Mouse (Mus musculus) c-Kit-positive CD71-positive TER-119-positive erythroid progenitor cells, embryonic 14.5 days (primary cell): Measurements from ENCODE around the gene Vps26a.
A peak's percentile ranks its signal among the peaks of the same experiment; 100 is the strongest.

Source experiments
- DNase-seq: peaks from one replicate; pipeline ENCODE4 v3.0.0-alpha.2; 2013; ENCODE audit warnings: low spot score

The Vps26a gene

DNA sequence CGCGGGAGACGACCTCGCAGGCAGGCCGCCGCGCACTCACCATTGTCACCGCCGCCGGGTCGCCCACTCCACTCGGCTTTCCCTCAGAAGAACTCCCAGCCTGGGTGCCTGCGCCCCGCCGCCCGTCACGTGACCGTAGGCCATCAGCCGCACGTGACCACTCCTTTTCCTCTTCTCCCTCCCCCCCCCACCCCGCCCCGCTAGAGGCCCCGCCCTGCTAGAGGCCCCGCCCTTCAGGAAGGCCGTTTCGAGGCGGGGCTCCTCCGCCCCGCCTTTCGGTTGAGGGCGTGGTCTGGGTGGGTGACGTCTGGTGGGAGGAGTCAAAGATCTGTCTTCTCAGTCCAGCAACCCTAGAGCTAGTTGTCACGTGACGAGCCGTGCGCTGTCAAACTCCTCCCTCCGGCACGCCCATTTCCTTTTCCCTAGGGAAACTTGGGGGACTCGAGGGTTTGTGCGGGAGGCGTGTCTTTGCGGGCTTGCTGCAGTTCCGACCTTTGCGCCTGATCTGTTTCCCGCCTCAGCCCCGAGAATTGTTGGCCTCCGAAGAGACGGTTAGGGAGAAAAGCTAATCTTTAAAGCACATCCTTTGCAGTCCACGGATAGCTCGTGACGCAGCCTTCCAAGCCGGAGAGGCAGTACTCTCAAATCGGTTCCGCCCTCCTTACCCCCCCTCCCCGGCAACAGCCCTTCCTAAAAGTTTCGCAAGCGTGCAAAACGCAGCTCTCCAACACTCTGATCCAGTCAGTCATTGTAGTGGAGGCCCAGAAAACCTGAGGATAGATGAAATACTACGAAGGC lies at the start of gene Vps26a:
TSS of gene Vps26a (minus strand) at position 188 of the 798 bp plus-strand sequence.
- DNase-seq = peak; percentile 97

DNA sequence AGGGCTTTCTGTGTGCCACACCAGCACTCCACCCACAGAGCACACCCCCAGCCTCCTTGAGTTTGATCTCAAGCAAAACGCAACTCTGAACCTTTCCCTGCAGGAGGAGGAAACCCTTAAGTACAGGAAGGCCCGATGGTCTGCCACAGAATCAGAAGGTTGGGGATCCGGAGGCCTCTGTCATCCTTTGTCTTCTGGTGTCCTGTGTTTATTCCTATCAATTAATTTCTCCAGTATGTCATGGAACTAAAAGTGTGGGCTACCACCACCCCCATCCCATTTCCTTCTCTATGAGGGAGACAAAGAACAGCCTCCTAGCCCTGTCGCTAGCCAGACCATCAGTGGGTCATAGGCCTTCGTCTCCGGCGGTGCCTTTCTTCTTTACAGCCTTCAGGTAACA lies 47.9 kb upstream of the Vps26a start:
- no peak for DNase-seq

DNA sequence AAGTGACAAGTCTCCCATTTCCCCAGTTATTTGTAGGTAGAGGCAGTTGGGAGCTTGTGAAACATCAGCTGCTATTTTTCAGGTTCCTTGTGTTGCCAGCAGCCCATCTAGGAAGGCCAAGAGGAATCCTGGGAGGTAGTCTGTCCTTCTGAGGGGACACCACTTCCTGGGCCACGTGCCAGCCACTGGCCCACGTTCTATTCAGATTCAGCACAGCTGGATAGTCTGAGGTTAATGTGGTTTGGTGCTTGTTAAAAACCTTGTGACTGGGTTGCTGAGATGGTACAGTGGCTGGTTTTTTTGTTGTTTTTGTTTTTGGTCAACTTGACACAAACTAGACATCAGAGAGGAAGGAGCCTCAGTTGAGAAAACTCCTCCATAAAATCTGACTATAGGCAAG lies 46.2 kb upstream of the Vps26a start:
- no peak for DNase-seq

DNA sequence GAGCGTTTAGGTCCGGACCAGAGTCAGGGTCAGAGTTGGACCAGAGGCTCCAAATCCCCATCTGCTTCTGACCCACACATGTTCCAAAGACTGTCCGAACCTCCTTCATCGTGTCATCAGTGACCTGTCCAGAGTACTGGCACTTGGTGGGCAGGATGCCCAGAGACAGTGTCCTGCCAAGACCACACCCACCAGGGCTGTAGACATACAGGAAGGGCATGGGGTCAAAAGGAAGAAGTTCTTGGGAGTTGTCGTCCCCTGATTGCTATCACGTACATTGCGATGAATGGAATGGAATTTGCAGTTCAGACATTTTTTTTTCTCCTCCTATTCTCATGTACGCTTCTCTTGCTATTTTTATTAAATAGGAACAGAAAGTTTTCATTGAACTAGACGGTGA lies 43.6 kb upstream of the Vps26a start:
- no peak for DNase-seq

DNA sequence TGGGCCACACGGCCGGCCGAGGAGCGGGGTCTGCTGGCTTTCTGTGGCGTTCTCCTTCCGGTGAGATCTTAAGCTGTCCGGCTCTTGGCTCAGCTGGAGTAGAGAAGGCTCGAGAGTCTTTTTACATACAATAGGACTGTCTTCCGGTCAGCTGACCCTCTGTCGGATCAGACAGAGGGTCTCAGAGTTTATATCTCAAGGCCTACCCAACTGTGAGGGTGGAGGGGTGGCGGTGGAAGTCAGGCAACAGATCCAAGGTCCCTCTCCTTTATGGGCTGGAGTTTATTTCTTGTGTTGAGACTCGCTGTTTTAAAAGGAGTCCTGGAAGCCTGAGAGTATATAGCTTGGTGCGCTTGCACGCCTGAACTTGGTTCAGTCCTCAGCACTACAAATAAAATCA lies 40.7 kb upstream of the Vps26a start, which contains the start of gene Srgn:
TSS of gene Srgn (minus strand) at position 101 of the 400 bp plus-strand sequence.
- no peak for DNase-seq

DNA sequence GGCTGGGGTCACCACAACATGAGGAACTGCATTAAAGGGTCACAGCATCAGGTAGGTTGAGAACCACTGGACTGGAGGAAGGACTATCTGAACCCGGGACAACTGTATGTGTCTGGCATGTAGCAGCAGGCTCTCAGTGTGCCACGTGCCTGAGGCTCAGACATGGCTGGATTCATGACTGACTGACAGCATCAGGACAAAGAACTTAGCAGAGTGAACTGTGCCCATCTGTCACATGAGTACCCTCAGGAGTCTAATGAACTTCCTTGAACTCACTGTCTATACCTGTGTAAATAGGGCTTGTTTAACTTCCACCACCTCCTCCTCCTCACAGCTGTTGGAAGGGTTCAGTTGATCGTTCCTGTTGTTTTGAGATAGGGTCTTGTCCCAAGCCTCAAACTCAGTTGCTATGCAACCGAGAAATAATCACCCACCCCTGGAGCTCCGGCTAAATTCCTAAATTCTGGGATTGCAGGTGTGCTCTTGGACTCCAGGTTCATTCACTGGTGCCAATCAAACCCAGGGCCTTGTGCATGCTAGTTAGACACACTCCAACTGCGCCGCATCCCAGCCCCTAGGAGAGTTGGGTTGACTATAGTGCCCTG lies 35.8 kb upstream of the Vps26a start:
- no peak for DNase-seq

DNA sequence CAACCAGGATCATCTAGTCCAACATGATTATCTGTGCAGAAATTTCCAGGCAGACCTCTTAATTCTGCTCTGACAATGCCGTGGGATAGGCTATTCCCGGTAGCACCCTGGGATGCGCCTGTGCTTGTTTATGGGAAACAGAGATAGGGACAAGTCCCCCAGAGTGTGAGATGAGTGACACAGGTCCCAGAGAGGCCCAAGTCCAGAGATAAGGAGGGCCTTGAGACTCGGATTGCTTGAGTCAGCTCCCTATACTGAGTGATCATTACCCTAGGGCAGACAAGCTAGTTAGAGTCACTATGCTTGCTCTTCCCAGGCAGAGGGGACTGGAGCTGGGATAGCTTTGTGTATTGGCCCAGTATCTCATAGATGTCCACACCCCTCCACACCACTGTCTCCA lies 35.2 kb upstream of the Vps26a start:
- DNase-seq = peak; percentile 44

DNA sequence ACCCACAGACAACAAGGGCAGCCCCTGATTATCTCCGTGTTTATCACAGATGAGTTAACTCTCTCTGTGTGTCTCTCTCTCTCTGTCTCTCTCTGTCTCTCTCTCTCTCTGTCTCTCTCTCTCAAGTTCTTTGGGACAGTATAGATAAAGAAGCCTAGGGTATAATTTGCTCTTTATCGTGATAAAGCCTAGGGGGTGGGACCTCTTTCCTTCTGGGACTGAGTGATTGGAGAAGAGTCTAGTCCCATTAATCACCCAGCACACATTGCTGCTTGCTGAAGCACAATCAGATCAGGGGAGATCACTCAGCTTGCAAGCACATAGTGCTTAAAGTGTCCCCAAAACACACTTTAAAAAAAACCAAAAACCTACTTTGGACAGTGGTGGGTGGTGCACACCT lies 34.3 kb upstream of the Vps26a start:
- DNase-seq = peak; percentile 57

DNA sequence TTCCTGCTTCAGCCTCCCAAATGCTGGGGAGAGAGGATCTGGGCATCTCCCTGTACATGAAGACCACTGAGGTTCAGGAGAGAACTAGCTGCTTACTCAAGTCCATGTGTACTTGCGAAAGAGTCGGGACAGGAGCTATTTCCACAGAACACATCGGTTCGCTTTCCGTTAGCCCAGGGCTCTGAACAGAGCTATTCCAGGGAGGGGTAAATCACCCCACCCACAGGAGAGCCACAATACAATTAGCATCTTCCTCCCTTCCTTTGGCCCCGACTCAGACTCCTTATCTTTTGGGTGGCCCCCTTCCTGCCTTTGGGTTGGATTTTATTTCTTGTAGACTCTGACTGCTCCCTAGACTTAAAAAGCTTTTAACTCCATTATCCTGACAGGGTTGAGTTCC lies 30.9 kb upstream of the Vps26a start:
- DNase-seq = no peak

DNA sequence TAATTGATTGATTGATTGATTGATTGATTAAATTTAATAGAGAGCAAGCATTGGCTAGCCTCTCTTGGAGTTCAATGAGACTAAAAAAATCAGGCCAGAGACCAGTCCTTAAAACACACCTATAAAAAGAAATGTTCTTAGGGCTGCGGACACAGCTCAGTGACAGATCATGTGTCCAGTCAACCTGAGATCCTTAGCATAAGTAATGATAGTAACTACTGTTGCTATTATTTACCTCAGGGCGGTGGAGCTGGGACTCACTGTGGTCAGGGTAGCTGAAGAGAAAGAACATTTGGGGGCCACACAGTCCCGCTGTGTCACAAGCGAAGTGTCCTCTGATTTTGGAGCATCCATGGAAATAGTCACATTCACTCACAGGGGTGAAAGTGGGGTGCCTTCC lies 26.2 kb upstream of the Vps26a start:
- no peak for DNase-seq

DNA sequence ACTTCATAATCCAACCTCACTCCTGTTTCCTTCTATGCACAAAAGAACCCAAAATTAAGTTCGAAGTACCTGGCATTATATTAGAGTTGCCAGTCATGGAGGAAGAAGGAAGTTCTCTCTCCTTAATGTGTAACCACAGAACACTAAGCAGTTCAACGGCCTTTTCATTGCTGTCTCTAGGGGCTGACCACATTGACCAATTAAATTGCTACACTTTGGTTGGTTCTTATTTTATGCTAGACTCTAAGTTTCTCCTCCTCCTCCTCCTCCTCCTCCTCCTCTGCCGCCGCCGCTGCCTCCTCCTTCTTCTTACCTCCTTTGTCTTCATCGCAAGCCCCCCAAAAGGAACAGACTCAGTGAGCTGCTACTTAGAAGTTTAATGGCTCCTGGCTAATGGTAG lies 24.9 kb upstream of the Vps26a start:
- DNase-seq = no peak

DNA sequence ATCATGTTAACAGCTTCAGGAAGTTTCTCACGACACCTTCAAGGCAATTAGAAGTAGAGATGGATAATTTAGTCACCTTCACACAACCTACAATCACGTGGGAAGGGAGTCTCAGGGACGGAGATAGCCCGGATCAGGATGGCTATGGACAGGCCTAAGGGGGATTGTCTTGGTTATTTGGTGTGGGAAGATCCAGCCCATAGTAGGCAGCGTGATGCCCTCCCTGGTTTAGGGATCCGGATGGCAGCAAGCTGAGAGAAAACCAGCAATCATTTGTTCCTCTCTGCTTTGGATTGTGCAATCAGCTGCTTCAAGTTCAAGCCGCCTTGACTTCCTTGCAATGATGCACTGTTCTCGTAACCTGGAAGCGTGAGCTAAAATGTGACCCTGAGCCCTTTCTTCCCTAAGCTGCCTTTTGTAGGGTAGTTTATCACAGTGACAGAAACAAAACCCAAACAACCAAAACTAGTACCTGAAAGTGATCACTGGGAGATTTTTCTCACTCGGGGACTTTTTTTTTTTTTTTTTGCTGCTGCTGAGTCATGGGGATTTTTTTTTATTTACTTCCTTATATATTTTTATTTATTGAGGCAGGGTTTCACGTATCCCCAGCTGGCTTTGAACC lies 22.5 kb upstream of the Vps26a start:
- no peak for DNase-seq

DNA sequence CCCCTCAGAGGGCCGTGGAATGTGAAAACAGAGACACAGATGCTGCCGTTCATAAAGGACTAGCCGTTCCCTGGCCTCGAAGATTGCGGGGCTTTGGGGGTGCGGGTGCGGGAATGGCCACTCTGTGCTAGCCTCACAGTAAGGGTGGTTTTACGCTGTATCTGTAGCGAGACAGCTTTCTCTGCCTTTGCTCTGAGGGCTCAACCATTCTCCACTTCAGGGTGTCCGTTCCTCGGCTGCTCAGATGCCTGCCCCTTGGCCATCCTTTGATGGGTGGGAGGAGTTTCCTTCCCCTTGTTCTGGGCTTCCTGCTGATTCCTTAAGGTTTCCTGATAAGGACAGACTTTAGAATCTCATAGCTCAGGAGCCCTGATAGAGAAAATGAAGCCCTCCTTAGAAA lies 21.9 kb upstream of the Vps26a start:
- DNase-seq = no peak

DNA sequence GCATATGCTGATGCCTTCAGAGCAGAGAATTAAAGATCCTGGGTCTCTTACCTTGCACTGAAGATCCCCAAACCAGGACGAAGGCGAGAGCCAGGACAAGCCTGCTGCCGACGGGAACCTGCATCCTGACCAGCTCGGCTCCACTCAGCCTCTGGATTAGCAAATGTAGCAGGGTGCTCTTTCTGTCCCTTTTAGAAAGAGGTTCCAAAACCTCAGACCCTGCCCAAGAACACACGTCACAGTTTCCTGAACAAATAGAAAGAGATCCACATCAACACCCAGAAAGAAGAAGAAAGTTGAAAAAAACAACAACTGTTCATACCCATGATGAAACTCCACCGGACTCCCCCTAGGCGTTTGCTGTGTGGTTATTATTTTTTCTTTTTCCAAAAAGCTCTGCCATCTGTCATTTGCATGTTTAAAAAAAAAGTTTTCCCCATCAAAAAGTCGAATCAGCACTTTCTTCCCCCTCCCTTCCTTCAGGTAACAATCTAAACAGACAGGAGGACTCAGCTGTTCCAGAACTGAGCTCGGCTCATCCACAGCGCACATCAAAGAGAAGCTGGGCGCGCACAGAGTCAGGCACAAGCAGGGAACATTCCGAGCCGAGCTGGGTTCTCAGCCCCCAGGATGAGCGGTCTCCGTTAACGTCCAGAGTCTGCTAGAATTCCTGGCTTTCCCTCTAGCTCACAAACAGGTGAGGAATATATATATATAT lies 21.1 kb upstream of the Vps26a start:
- DNase-seq = no peak

DNA sequence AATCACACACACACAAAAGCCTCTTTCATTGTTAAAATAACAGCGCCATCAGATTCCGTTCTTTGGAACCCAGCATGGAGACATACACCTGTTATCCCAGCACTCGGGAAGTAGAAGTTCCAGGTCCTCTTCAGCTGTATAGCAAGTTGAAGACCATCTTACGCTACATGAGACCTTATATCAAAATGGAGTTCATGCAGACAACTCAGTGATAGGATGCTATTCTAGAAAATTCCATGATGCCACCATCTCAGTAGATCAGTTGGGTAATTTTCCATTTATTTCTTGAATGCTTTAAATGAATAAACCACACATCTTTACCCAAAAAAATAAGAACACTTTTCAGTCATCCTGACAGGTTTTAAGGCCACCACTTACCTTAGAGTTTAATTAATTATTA lies 20.5 kb upstream of the Vps26a start:
- no peak for DNase-seq

DNA sequence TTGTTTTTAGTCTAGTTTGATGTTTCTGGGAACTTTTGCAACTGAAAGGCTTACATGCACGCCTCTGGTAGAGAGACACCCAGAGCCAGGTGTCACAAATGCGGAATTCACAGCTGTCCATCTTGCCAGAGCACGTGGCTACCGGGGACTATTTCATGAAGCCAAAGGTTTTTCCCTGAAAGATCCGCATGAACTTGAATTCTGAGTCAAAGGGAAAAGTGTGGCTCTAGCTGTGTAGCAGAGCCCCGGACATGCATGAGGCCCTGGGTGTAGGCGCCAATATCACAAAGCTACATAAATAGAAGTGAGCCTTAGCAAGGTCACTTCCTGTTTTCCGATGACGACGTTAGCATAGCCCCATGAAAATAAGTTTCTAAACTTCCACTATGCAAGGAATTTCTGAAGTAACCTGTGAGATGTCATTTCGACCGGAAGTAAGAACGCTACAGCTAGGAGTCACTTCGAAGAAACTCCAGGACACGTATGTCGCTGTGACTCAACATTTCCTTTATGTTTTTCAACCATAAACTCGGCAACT lies 19.5 kb upstream of the Vps26a start:
- DNase-seq = peak; percentile 67

DNA sequence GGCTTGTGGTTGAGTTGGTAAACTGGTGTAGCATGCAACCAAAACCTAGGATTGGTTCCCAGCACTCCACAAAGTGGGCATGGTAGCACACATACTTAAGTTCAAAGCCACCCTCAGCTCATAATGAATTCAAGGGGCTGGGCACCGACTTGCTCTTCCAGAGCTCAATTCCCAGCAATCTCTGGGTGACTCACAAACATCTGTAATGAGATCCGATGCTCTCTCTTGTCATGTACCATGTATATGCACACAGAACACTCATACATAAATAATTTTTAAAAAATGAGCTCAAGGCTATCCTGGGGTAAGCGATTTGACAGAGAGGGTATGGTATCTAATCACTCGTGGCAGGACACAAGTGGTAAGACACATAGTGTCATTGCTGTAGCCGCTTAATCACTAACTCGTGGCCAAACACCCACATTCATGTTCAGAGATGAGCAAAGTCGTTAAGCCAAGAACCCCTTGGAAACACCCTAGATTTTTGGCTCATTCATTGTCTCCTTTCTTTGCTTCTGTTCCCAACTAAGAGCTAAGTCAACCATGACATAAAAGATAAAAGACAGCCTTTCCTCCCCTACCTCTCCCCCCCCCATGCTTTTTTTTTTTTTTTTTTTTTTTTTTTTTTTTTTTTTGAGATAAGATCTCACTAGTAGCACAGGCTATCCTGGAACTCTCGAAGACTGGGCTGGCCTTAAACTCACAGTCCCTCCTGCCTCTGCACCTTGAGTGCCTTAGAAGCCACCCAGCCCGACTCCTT lies 18.8 kb upstream of the Vps26a start:
- DNase-seq = no peak

DNA sequence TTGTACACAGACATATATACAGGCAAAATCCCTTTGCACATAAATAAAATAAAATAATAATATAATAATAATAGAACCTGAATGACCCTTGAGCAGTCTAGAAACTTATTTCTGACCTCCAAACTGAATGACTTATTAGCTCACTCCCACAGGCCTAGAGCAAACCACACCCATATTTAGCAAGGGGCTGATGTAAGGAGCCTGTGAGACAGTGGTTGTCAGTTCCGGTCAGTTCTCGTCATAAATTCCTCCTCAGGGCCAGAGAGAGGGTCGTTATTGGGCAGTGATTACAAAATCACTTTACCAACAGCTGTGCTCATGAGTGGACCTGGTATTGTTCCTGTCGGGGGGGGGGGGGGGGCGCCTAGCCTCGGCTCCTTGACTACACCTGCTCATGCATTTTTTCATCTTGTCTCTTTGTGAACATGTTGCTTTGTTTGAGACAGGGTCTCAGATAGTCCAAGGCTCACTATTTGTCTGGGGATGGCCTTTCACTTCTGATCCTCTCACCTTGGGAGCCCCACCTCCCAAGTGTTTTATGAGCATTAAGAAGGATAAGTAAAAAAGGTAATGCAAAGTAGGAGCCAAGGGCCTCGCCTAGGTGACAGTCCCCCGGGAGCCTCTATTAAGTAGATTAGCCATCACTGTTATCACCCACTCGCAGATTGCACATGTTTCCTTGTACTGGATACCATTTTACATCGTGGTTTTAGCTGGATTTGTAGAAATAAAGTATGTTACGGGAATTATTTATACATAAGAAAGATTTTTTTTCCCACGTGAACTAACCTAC lies 17.4 kb upstream of the Vps26a start:
- peak; percentile 61 for DNase-seq

DNA sequence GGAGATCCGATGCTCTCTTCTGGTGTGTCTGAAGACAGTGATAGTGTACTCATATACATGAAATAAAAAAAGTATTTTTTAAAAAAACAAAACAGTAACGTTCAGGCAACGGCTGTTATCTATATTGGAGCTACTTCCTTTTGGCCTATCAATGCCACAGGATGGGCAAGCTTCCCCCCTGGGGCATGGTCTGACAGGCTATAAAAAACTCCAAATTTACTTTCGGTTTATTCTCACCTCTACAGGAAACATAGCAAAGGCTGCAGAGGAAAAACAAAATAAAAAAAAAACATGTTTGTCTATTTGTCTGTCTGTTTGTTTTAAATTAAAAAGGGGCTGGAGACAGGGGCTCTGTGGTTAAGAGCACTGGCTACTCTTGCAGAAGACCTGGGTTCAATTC lies 16.7 kb upstream of the Vps26a start:
- DNase-seq = no peak

DNA sequence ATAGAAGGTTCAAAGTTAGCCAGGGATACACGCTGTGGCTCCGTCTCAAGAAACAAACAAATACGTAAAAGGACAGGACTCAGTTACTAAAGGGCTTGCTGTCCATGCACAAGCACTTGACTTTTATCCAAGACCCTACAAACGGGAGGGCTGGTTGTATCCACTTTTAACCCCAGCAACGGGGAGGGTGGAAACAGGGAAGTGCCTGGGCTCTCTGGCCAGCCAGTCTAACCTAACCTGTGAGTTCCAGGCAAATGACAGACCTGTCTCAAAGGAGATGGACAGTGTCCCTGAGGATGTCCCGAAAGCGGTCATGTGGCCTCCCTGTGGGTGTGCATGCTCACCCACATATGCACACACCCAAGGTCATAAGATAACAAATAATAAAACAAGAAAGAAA lies 15.3 kb upstream of the Vps26a start:
- no peak for DNase-seq
